Mouse (Mus musculus): Measurements from ENCODE around the gene Ctnnd2.

- TF ChIP-seq CTCF (IDR thresholded peaks at IDR 0.05; ENCODE audit: low read depth, low read length) (no peak), POLR2A (IDR thresholded peaks at IDR 0.05; ENCODE audit: extremely low read depth, insufficient read depth, low read length) (no peak)
These were observed 792.7 kb downstream of the Ctnnd2 start for GRCm38 (mm10) chr15:30964865-30965679.
